Comparison of ENCODE assay signal across 15 mouse cellular contexts in the genomic region with DNA sequence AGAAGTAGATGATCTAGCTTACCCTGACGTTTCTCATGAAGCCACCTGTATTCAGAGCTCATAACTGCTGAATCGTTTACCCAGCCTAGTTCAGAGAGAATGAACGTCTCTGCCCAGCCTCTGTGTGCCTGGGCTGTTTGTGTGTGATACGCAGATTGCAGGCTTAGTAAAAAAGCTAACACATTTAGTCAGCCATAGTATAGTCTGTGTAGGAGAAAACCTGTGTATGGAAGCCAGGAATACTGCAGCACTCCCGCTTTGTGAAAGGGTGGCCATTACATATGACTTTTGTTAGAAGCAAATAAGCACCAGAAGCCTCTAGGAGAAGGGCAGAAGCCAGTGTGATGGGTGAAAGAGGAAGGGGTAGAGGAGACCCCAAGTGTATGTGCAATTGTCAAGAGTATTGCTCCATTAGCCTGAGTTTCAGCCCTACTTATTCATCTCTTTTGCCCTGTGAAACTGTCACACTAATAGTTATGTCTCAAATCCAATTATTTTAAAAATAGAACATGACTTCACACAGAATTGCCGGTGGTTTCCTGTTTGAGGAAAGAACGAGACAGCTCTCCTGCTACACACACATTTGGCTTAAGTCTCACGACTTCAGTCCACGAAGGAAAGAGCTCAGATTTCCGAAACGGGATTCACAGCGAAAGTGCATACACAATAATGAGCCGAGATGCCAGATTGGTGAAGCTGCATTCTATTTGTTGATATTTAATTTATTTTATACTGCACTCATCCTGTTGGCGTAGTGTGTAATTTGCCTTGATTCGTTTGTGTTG. TPM values are rescaled to one million over a fixed set of nuclear protein-coding genes. Genes with fewer than 3 reads are reported as not detected.
DNase-seq lines count a peak whose midpoint lies in the region; ATAC-seq and TF ChIP-seq lines count a peak whose summit lies in the region.
"Had no signal": no experiment of that assay in that cellular context is flagged by ENCODE, and none has a peak within 500 bp of the region (broad histone marks: within the 10 kb centered on the region; RNA-seq: fewer than 3 reads in every experiment).

No protein-coding gene starts in this region.

- no peaks in the 10 kb centered on the region for H3K9me3 ChIP-seq in kidney, embryonic 15.5 days (replicated peaks)
- no peaks in the 10 kb centered on the region; the same call in 1 of the 2 replicates for H3K9me3 ChIP-seq in stomach, embryonic 16.5 days (replicated peaks; ENCODE audit: control insufficient read depth, low read length)
- H3K9me3 ChIP-seq in stomach, postnatal 0 days (ENCODE audit: control insufficient read depth, low read length), result no peaks in the 10 kb centered on the region
- H3K9me3 ChIP-seq in heart, embryonic 16.5 days (replicated peaks; ENCODE audit: control insufficient read depth, low read length), result peaks cover 4% of the 10 kb centered on the region; the same call in 1 of the 2 replicates
- H3K9me3 ChIP-seq: forebrain, embryonic 13.5 days; G1E; liver, embryonic 13.5 days had no signal

- 0 out of 2 replicates have a peak overlapping the region, but pooled peaks have one; percentile 17 for H3K4me2 ChIP-seq in kidney, embryonic 15.5 days
- 0 out of 2 replicates have a peak overlapping the region, but pooled peaks have one; percentile 7 for H3K4me2 ChIP-seq in stomach, embryonic 16.5 days (ENCODE audit: low read depth, low read length)
- H3K4me2 ChIP-seq in stomach, postnatal 0 days (replicated peaks; ENCODE audit: low read depth), result no peak overlapping the region
- 0 out of 2 replicates have a peak overlapping the region, but pooled peaks have one; percentile 17 for H3K4me2 ChIP-seq in heart, embryonic 16.5 days (ENCODE audit: low read depth, low read length)
- H3K4me2 ChIP-seq: forebrain, embryonic 13.5 days; liver, embryonic 13.5 days had no signal

- H3K9ac ChIP-seq in kidney, embryonic 15.5 days, result no peak overlapping the region
- no peak overlapping the region for H3K9ac ChIP-seq in stomach, embryonic 16.5 days (ENCODE audit: low read length)
- H3K9ac ChIP-seq in stomach, postnatal 0 days (ENCODE audit: low read length), result no peak overlapping the region
- H3K9ac ChIP-seq in heart, embryonic 16.5 days (ENCODE audit: low read length), result no peak overlapping the region
- H3K9ac ChIP-seq: forebrain, embryonic 13.5 days; liver, embryonic 13.5 days had no signal

- TF ChIP-seq CTCF in stomach, postnatal 0 days (IDR thresholded peaks at IDR 0.05; ENCODE audit: low read depth), result no peak

- 52% methylated on average over 15 of the region's 15 CpGs for WGBS in kidney, embryonic 15.5 days
- 43% methylated on average over 15 of the region's 15 CpGs for WGBS in stomach, embryonic 16.5 days
- WGBS in stomach, postnatal 0 days, result 37% methylated on average over 15 of the region's 15 CpGs
- WGBS in heart, embryonic 16.5 days, result 48% methylated on average over 15 of the region's 15 CpGs

- no peak overlapping the region for H3K4me3 ChIP-seq in kidney, embryonic 15.5 days (replicated peaks)
- H3K4me3 ChIP-seq in stomach, embryonic 16.5 days (replicated peaks; ENCODE audit: low read length), result no peak overlapping the region
- H3K4me3 ChIP-seq in stomach, postnatal 0 days (ENCODE audit: low read depth, low read length), result no peak overlapping the region
- H3K4me3 ChIP-seq in heart, embryonic 16.5 days (ENCODE audit: low read length), result no peak overlapping the region
- H3K4me3 ChIP-seq: forebrain, embryonic 13.5 days; liver, embryonic 13.5 days had no signal

- no peak for ATAC-seq in kidney, embryonic 15.5 days (replicated peaks; ENCODE audit: low FRiP score)
- ATAC-seq in stomach, embryonic 16.5 days (ENCODE audit: insufficient read depth, low FRiP score), result no peak
- no peak for ATAC-seq in stomach, postnatal 0 days (ENCODE audit: low FRiP score, low TSS enrichment)
- no peak; the same call in 1 of the 2 replicates for ATAC-seq in heart, embryonic 16.5 days (replicated peaks; ENCODE audit: extremely low read depth, insufficient read depth, low FRiP score)
- ATAC-seq: forebrain, embryonic 13.5 days had no signal

- no peak for TF ChIP-seq EP300 in stomach, postnatal 0 days (optimal IDR thresholded peaks at IDR 0.05)

- no peaks in the 10 kb centered on the region for H3K27me3 ChIP-seq in kidney, embryonic 15.5 days
- H3K27me3 ChIP-seq in stomach, embryonic 16.5 days (ENCODE audit: control insufficient read depth, insufficient read depth, low read length), result no peaks in the 10 kb centered on the region
- H3K27me3 ChIP-seq in stomach, postnatal 0 days (ENCODE audit: control insufficient read depth, insufficient read depth, low read length), result no peaks in the 10 kb centered on the region
- no peaks in the 10 kb centered on the region for H3K27me3 ChIP-seq in heart, embryonic 16.5 days (ENCODE audit: control insufficient read depth, insufficient read depth, low read length)
- H3K27me3 ChIP-seq: forebrain, embryonic 13.5 days; liver, embryonic 13.5 days had no signal

- peaks cover 5% of the 10 kb centered on the region; the same call in 1 of the 2 replicates for H3K4me1 ChIP-seq in kidney, embryonic 15.5 days
- peaks cover 6% of the 10 kb centered on the region; the same call in 1 of the 2 replicates for H3K4me1 ChIP-seq in stomach, embryonic 16.5 days (ENCODE audit: control insufficient read depth, insufficient read depth, low read length)
- no peaks in the 10 kb centered on the region for H3K4me1 ChIP-seq in stomach, postnatal 0 days (replicated peaks; ENCODE audit: control insufficient read depth, insufficient read depth)
- peaks cover 6% of the 10 kb centered on the region; the same call in 1 of the 2 replicates for H3K4me1 ChIP-seq in heart, embryonic 16.5 days (ENCODE audit: control insufficient read depth, insufficient read depth, low read length)
- H3K4me1 ChIP-seq: liver, embryonic 13.5 days had no signal

- no peak for DNase-seq in kidney, adult 18-20 months
- no peak for DNase-seq in stomach, postnatal 0 days (ENCODE audit: low spot score)
- no peak for DNase-seq in cerebellum, adult 8-10 months
- no peak for DNase-seq in urinary bladder, postnatal 10 days (ENCODE audit: low spot score)
- DNase-seq: adrenal gland, adult 8-10 months; cerebellum, adult 2 months; liver, embryonic 13.5 days had no signal

- peak overlapping the region; percentile 28; the same call in 1 of the 2 replicates for H3K27ac ChIP-seq in kidney, embryonic 15.5 days
- no peak overlapping the region for H3K27ac ChIP-seq in stomach, embryonic 16.5 days (ENCODE audit: low read length)
- H3K27ac ChIP-seq in stomach, postnatal 0 days (replicated peaks), result no peak overlapping the region
- peak overlapping the region; percentile 37 for H3K27ac ChIP-seq in heart, embryonic 16.5 days (ENCODE audit: low read length)
- H3K27ac ChIP-seq: forebrain, embryonic 13.5 days; liver, embryonic 13.5 days had no signal

- no peaks in the 10 kb centered on the region for H3K36me3 ChIP-seq in kidney, embryonic 15.5 days
- H3K36me3 ChIP-seq in stomach, embryonic 16.5 days (ENCODE audit: control insufficient read depth, insufficient read depth, low read length), result no peaks in the 10 kb centered on the region
- H3K36me3 ChIP-seq in stomach, postnatal 0 days (ENCODE audit: control insufficient read depth, insufficient read depth, low read length), result no peaks in the 10 kb centered on the region
- H3K36me3 ChIP-seq in heart, embryonic 16.5 days (ENCODE audit: control insufficient read depth, insufficient read depth), result no peaks in the 10 kb centered on the region
- H3K36me3 ChIP-seq: G1E; liver, embryonic 13.5 days had no signal

RNA-seq across cellular contexts. Expression of a gene that starts 24.0 kb away (rescaled TPM):
- not detected in 2 replicates for polyA plus RNA-seq in kidney, embryonic 15.5 days (2015; fragmentation: Nextera tagmentation; extraction: Ambion mirVana)
- polyA plus RNA-seq in stomach, embryonic 16.5 days (2015; fragmentation: Nextera tagmentation; extraction: Ambion mirVana), result not detected in 2 replicates
- polyA plus RNA-seq in stomach, postnatal 0 days (2015; fragmentation: Nextera tagmentation; extraction: Ambion mirVana), result 0.12 TPM in 1 of 2 replicates, not detected in the other
- not detected in 2 replicates for polyA plus RNA-seq in heart, embryonic 16.5 days (2015; fragmentation: Nextera tagmentation; extraction: Ambion mirVana)
- polyA plus RNA-seq: cerebellum, adult 2 months; forebrain, embryonic 13.5 days; G1E; hindbrain, embryonic 11.5 days; liver, embryonic 13.5 days; small intestine, adult 2 months; urinary bladder, adult 2 months had no signal

Comparison
In these comparisons a context has a peak if more than half of its experiments do, and no peak if none do; other contexts are left out.
1. H3K27ac ChIP-seq: peak in kidney, embryonic 15.5 days (single experiment) and heart, embryonic 16.5 days (single experiment); none in stomach, embryonic 16.5 days (single experiment) and stomach, postnatal 0 days (single experiment).